ENCODE assay signal across 16 mouse cellular contexts in the genomic region with DNA sequence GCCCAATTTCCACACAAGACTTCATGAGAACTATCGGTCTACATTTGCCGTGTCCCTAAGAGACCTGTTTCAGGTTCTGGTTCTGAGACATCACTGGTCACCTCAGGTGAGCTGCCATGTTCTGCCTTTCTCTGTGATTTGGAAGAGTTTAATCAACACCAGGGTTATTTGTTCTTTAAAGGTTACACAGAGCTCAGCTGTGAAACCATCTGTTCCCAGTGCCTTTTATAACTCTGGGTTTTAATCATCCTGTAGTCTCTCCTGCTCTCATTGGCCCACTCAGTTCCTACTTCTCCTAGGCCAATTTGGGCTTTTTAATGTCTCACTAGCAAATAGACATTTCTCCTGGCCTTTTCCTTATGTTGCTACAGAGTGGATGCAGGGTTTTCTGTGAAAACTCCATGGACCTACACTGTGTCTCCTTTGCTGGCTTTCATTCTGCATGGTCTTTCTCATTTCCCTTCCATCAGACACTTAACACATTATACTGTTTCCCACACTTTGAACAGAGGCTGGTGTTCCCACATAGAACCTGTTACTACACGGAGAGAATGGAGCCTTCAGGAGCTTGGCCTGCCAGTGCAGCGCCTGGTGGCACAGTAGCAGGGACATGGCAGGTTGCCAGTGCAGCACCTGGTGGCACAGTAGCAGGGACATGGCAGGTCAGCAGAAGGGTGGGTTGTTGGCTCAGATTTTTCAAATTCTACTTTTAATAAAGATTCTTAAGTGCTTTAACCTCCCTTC.
DNase-seq lines count a peak whose midpoint lies in the region; ATAC-seq and TF ChIP-seq lines count a peak whose summit lies in the region.
"Had no signal": no experiment of that assay in that cellular context is flagged by ENCODE, and none has a peak within 500 bp of the region (broad histone marks: within the 10 kb centered on the region; RNA-seq: fewer than 3 reads in every experiment).

No protein-coding gene starts in this region.

- no peaks in the 10 kb centered on the region for H3K9me3 ChIP-seq in hindbrain, embryonic 13.5 days
- no peaks in the 10 kb centered on the region for H3K9me3 ChIP-seq in stomach, postnatal 0 days (ENCODE audit: control insufficient read depth, low read length)
- H3K9me3 ChIP-seq: hindbrain, embryonic 15.5 days; limb, embryonic 15.5 days had no signal

- peak; percentile 14 for DNase-seq in adrenal gland, postnatal 25 days
- DNase-seq in adrenal gland, adult 18-20 months (ENCODE audit: low spot score in 2 of 2): no peak
- peak; percentile 18 for DNase-seq in right cerebral cortex, adult 18-20 months
- DNase-seq in right cerebral cortex, postnatal 36 days (ENCODE audit: low spot score in 2 of 2): no peak
- peak; percentile 87 to 90 for DNase-seq in cerebellum, postnatal 36 days
- DNase-seq in spleen, adult 12 weeks (ENCODE audit: low spot score): no peak
- no peak for DNase-seq in stomach, postnatal 0 days (ENCODE audit: low spot score)
- DNase-seq: adrenal gland, postnatal 14 days; heart, adult 2 months; liver, postnatal 0 days; thymus, adult 18-20 months had no signal

- no peak overlapping the region for H3K9ac ChIP-seq in hindbrain, embryonic 13.5 days
- no peak overlapping the region for H3K9ac ChIP-seq in stomach, postnatal 0 days (ENCODE audit: low read length)
- H3K9ac ChIP-seq: hindbrain, embryonic 15.5 days; limb, embryonic 15.5 days; liver, postnatal 0 days had no signal

- no peak for TF ChIP-seq EP300 in stomach, postnatal 0 days (optimal IDR thresholded peaks at IDR 0.05)

- no peak for TF ChIP-seq CTCF in stomach, postnatal 0 days (IDR thresholded peaks at IDR 0.05; ENCODE audit: low read depth)

- H3K27me3 ChIP-seq in hindbrain, embryonic 13.5 days: no peaks in the 10 kb centered on the region
- H3K27me3 ChIP-seq in stomach, postnatal 0 days (ENCODE audit: control insufficient read depth, insufficient read depth, low read length): no peaks in the 10 kb centered on the region
- H3K27me3 ChIP-seq: hindbrain, embryonic 15.5 days; limb, embryonic 15.5 days had no signal

- no peaks in the 10 kb centered on the region for H3K4me1 ChIP-seq in hindbrain, embryonic 13.5 days (replicated peaks)
- no peaks in the 10 kb centered on the region for H3K4me1 ChIP-seq in stomach, postnatal 0 days (replicated peaks; ENCODE audit: control insufficient read depth, insufficient read depth)
- H3K4me1 ChIP-seq: limb, embryonic 15.5 days had no signal

- no peak overlapping the region for H3K27ac ChIP-seq in hindbrain, embryonic 13.5 days
- H3K27ac ChIP-seq in stomach, postnatal 0 days (replicated peaks): no peak overlapping the region
- H3K27ac ChIP-seq: heart, adult 2 months; hindbrain, embryonic 15.5 days; limb, embryonic 15.5 days had no signal

- H3K4me3 ChIP-seq in hindbrain, embryonic 13.5 days: no peak overlapping the region
- H3K4me3 ChIP-seq in stomach, postnatal 0 days (ENCODE audit: low read depth, low read length): no peak overlapping the region
- H3K4me3 ChIP-seq: heart, adult 2 months; hindbrain, embryonic 15.5 days; limb, embryonic 15.5 days had no signal

- no peaks in the 10 kb centered on the region for H3K36me3 ChIP-seq in hindbrain, embryonic 13.5 days
- H3K36me3 ChIP-seq in stomach, postnatal 0 days (ENCODE audit: control insufficient read depth, insufficient read depth, low read length): no peaks in the 10 kb centered on the region
- H3K36me3 ChIP-seq: hindbrain, embryonic 15.5 days; limb, embryonic 15.5 days had no signal

- 89% methylated on average over 4 of the region's 4 CpGs for WGBS in hindbrain, embryonic 13.5 days
- WGBS in stomach, postnatal 0 days: 79% methylated on average over 4 of the region's 4 CpGs

- no peak for ATAC-seq in hindbrain, embryonic 13.5 days (ENCODE audit: low FRiP score)
- ATAC-seq in stomach, postnatal 0 days (ENCODE audit: low FRiP score, low TSS enrichment): no peak
- ATAC-seq: forebrain, embryonic 14.5 days; liver, postnatal 0 days had no signal

- no peak overlapping the region for H3K4me2 ChIP-seq in hindbrain, embryonic 13.5 days
- H3K4me2 ChIP-seq in stomach, postnatal 0 days (replicated peaks; ENCODE audit: low read depth): no peak overlapping the region
- H3K4me2 ChIP-seq: hindbrain, embryonic 15.5 days; limb, embryonic 15.5 days; midbrain, embryonic 11.5 days had no signal

Comparison
In these comparisons a context has a peak if more than half of its experiments do, and no peak if none do; other contexts are left out.
1. DNase-seq: peak in adrenal gland, postnatal 25 days (single experiment), right cerebral cortex, adult 18-20 months (single experiment) and cerebellum, postnatal 36 days (2 of 2); none in adrenal gland, adult 18-20 months (0 of 2), right cerebral cortex, postnatal 36 days (0 of 2), spleen, adult 12 weeks (single experiment) and stomach, postnatal 0 days (single experiment).